Mouse (Mus musculus) retina, adult 2 months (tissue): Measurements from ENCODE around the gene Gstm1.
"Not testable (repeated sequence)": the region's sequence is repeated elsewhere in the genome, so short reads cannot be mapped to it uniquely, and the experiment has no call there.

Experiments
- DNase-seq: peaks from one replicate; pipeline ENCODE4 v3.0.0-alpha.2; 2012; ENCODE audit warnings: low read depth, low spot score

Gene Gstm1

DNA sequence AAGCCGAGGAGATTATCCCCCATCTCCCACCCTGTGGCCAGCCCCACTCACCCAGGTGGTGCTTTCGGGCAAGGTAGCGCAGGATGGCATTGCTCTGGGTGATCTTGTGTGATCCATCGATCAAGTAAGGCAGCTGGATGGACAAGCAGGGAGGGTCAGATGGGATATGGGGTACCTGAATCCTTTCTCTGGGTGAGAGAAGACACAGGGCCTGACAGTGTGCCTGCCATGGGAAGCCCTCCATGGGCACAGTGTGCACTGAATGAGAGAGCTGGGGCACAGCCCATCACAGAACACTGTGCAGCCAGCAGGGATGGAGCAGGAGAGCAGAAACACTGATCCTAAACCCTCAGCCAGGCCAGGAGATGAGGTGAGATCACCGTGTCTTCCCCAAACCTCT lies 1.3 kb downstream of the Gstm1 start:
- not testable (repeated sequence) for DNase-seq

DNA sequence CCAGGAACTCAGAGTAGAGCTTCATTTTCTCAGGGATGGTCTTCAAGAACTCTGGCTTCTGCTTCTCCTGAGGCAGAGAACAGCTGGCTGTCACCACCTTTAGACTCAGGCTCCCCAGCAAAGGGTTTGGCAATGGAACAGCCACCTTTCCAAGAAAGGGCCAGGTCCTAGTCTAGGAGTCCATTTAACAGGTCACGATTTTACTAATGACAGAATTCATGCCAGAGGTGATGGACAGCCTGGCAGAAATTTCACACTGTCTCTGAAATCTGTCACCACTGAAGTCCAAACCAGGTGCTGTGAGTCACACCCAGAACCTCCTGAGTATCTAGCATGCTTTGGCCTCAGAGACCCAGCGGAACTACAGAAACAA lies 2.8 kb downstream of the Gstm1 start:
- DNase-seq = no peak

DNA sequence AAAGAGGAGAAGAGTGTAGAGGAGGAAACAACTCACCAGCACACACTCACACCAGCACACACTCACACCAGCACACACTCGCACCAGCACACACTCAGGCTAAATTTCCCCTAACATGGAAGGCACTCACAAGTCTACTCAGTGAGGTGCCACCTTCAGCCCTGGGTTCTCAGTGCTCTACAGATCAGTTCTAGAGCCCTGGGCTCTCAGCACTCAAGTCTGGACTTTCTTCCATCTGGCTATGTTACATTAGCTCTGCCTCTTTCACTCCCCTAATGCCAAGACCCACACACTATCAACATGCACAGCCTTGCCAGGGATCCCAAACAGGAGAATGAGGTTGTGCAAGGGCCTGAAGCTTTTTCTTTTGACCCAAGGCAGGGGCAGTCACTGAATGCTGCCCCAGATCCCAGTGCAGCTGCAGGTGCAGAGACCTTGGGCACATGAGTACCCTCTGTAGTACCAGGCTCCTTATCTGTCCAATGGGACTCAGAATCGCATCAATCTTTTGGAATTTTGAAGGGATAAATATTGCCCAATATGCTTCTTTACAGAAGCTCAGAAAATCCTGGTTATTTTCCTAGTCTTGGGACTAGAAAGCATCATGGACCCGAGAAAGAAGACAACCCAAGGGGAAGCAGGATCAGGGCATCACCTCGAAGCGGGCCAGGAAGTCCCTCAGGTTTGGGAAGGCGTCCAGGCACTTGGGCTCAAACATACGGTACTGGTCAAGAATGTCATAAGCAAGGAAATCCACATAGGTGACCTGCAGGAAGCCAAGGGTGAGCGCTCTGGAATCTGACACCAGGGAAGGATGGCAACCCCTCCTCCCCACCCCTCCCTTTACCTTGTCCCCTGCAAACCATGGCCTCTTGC lies 3.4 kb downstream of the Gstm1 start:
- DNase-seq = no peak

DNA sequence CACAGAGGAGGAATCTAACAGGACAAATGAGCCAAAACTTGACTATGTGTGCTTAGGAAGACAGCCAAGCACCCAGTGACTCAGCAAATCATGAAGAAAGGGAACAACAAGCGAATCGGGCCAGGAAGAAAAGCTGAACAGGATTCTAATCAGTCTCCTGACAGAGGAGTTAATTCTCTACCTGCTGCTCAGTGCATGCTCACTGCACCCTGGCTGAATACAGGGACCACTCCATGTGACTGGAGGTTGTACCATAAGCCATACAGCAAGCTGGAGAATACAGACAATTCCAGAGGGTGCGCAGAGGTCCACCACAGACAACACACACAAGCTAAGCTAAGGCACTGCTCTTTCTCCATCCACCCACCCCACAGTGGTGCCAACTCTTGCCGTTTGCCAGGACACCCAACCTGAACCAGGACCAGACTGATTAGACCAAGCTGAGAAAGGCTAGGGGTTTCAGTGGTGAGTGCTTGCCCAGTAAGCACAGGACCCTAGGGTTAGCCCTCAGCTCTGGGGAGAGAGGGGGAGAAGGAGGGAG lies 4.4 kb downstream of the Gstm1 start:
- no peak for DNase-seq

DNA sequence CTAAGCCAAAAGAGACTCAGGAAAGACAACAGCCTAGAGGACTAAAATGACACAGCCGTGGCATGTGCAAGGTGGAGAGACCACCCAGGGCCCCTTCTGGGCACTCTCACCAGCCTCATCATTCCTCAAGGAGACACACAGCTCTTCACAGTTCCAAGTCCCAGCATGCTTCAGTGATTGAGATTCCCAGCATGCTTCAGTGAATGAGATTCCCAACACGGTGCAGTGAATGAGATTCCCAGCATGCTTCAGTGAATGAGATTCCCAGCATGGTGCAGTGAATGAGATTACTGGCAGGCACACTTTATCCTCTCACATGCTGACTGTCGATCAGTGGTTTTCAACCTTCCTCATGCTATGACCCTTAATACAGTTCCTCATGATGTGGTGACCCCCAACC lies 6.2 kb downstream of the Gstm1 start:
- no peak for DNase-seq

DNA sequence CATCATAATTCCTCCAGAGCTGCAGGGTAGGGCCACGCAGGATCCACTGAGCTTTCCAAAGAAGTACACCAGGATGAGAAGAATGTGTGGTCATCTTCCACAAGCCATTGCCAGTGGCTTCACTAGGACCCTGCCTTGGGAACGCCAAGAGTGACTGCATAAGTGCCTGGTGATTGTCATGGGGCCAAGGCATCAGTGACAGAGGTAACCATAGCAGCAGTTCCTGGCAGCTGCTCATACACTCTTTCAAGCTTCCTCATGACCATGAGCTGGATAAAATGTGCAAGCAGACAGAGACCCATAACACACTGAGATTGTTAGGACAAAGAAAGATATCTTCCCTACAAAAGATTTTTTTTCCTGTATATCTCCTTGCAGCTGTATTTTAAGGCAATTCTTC lies 7.5 kb downstream of the Gstm1 start:
- DNase-seq = no peak

DNA sequence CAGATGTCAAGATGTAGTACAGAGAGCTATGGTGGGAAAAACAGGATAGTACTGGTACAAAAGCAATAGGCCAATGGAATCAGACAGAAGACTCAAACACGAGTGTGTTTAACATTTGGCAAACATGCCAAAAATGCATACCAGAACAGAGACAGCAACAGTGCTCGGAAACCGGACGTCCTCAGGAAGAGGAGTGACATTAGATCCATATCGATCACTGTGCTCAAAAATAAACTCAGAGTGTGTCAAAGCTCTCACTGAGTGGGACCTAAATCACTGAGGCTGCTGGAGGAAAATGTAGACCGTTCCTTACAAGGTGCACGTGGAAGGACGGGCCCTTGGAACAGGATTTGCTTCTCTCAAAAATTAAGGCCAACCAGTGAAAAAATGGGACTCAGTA lies 15.8 kb downstream of the Gstm1 start:
- no peak for DNase-seq

DNA sequence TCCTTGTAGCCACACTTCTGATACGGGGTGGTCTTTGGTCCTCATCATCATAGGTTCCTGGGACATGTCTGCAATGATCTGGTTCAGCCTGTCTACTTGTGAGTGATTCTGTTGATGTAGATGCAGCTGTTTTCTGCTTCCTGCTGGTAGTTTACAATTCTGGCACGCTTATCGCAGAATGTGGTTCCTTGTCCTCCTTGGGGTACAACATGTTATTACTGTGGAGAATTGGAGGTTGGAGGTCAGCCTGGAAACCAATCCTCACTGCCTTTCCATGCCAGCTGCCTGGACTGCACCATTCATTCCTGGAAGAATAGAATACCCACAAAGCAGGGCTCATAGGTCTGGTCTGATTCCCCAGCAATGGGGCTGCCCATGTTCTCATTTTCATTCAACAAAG lies 18.3 kb downstream of the Gstm1 start:
- DNase-seq = no peak

DNA sequence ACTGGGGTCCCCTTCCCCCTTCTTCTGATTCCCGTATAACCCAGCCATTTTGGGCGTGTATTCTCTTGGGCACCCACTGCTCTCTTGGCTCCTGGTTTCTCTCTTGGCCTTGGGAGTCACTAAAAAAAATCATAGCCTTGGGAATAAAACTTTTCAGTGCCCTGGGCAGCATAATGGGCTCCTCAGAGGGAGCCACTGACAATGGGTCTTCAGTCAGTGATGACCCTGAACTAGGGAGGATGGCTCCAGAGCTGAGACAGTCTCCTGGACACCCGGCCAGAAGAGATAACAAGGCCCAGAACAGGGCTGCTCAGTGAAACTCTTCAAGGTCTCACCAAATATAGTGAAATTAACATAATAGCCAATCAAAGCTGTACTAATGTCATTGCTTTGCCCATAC lies 19.2 kb downstream of the Gstm1 start:
- no peak for DNase-seq

DNA sequence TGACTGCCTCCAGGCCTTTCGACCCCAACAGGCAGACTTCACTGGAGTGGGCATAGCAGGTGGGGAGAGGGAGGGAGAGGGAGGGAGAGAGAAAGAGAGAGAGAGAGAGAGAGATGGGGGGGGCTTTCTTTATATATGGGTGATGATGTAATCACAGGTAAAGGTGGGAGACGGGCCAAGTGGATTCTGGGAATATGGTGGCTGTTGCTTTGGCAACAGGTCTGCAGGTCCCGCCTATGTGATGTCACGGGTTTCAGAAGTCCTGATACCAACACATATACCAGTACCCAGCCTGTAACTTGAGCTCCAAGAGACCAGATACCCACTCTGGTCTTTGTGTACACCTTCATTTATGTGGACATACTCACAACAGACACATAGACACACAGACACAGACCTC lies 21.2 kb downstream of the Gstm1 start:
- DNase-seq = no peak

DNA sequence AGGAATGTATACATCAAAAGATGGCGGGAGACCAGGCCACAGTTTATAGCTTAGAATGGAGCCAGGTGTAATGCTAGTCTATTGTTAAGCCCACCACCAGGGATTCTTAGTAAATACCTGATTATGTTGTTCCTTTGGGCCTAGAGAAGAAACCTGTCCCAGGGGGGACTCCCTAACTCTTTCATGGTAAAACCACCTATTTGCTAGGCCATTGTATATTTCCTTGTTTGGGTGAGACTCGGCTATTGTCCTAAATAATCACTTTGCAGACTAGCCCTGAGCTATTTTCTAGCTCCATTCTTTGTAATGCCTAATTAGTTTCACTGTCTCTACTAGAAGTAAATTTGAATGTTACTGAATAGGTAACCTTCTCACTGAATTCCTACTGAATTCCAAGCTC lies 21.8 kb downstream of the Gstm1 start:
- not testable (repeated sequence) for DNase-seq

DNA sequence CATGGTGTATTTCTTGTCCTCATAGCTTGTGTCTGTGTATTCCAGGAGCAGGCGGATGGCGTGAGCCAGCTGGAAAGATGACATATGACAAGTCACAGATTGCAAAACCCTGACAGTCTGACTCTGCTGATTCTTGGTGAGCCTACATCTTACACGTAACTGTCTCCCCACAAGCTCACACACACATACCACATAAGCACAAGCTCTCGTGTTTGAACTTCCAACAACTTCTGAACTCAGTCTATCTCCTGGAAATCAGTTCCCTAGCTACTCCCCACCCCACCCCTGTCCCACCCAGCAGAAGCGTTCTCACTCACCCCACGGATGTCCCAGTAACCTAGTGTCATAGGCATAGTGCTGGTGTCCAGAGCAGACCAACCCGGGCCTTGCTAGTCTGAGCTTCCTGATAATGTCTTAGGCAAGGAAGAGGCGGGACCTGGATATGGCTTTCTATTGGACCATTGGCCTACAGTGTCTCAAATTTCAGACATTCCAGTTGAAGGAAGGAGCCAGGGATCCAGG lies 31.7 kb downstream of the Gstm1 start, which contains the start of gene Gstm2:
TSS of gene Gstm2 (minus strand) at position 413 of the 522 bp plus-strand sequence.
- no peak for DNase-seq

DNA sequence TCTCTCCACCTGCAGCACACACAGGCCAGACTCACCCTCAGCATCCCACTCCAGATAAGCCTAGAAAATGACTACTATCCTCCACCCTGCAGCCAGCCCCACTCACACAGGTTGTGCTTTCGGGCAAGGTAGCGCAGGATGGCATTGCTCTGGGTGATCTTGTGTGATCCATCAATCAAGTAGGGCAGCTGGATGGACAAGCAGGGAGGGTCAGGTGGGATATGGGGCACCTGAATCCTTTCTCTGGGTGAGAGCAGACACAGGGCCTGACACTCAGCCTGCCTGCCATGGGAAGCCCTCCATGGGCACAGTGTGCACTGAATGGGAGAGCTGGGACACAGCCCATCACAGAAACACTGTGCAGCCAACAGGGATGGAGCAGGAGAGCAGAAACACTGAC lies 32.6 kb downstream of the Gstm1 start:
- DNase-seq = not testable (repeated sequence)

DNA sequence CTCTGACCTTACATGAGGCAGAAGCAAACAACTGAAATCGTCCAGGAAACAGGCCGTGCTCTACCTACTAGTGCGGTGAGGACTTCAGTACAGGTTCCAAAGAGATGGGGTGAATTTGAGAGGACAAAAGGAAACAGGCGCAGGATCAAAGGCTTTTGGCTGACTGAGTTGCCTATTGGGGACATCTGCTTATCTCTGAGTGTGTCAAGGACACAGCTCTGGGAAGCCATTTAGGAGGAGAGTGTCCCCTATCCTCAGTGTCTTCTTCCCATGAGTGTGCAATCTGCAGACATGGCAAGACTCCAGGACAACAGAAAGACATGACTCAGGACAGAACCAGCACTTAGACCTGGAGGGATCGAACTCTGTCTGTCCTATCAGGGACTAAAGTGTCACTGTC lies 33.3 kb downstream of the Gstm1 start:
- DNase-seq = no peak

DNA sequence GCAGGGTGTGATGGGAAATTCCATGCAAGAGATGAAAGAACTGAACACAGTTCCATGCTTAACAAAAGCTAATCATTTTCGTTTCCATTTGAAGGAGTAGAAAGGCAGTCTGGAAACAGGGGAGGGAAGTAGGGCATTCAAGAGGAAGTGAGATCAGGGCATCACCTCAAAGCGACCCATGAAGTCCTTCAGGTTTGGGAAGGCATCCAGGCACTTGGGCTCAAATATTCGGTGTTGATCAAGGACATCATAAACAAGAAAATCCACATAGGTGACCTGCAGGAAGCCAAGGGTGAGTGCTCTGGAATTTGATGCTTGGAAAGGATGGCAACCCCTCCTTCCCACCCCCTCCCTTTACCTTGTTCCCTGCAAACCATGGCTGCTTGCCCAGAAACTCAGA lies 34.0 kb downstream of the Gstm1 start:
- no peak for DNase-seq

DNA sequence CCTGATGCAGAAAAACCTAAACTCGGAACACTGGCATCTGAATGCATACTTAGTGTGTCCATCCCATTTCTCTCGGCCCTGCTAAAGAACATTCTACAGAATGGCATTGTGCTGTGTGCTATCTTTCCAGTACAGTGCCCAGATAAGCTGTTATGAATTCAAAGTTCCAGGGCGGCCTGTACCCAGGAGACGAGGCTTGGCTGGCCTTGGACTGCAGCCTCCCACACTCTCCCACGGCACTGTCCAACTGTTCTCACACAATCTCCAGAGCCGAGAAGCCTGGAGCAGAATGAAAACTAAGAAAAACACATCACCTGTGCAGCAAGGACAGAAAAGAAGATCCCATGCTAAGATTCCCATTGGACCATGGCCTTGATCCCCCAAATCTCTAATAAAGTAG lies 35.0 kb downstream of the Gstm1 start:
- no peak for DNase-seq

DNA sequence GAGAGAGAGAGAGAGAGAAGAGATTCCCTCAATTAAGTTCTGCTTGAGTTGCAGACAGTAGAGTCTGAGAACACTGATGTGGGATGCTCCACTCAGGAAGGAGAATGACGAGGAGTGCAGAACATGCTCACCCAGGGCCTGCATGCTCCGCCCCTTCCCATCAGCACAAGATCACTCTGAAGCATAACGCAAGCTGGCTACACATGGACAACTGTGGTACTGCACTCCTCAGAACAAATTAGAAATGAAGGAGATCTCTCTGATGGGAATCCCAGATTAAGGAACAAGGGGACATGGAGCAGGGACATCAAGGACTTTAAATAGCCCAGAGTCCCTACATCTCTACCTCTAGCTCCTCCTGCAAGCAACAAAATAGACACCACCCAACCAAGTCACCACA lies 36.5 kb downstream of the Gstm1 start:
- no peak for DNase-seq

DNA sequence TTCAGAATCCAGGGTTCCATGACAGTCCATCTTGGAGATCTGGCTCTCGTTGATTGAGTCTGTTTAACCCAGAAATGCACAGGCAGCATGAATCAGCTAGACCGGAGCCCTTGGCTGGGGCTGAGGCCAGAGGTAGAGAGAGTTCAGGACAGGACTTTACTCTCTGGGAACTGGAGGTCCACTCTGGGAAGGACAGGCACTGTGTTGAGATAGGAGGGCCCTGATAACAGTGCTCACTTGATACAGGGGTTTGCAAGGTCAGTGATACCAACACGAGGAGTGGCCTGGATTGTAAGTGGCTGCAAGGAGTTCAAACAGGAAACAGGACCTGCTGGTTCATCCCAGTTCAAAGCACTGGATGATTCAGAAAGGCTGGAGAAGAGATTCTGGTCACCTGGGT lies 40.1 kb downstream of the Gstm1 start:
- no peak for DNase-seq

DNA sequence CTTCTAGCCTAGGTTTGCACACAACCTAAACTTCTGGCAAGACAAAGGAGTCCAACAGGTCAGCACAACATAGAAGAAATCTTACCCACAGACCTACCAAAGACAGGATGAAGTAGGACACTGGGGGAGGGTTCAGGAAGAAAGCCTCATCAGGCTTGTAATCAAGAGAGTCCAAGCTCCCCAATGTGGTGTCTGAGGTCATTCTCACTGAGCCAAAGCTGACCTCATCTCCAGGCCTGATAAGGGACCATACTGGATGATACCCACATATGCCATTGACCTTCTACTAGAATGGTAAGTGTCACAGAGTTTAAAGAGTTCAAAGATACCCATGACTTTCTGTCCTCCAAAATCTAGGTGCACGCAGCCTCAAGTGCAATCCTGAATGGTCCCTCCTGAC lies 43.5 kb downstream of the Gstm1 start:
- no peak for DNase-seq

DNA sequence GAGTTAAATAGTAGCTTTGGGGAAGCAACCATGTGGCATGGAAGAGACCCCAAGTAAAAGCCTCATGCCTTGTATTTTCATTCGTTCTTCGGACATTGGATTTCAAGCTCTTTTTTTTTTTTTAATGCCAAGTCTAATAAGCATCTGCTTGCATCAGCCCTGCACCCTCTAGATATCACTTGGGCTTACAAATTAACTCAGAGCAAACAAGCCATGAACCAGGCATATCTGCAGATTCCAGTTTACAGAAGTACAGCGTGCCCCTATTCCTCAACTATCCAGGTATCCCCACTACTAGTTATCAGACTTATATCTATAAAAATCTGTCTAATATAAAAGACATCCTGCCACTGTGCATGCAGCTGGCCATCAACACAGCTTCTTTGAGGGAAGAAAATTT lies 45.7 kb downstream of the Gstm1 start:
- DNase-seq = no peak

DNA sequence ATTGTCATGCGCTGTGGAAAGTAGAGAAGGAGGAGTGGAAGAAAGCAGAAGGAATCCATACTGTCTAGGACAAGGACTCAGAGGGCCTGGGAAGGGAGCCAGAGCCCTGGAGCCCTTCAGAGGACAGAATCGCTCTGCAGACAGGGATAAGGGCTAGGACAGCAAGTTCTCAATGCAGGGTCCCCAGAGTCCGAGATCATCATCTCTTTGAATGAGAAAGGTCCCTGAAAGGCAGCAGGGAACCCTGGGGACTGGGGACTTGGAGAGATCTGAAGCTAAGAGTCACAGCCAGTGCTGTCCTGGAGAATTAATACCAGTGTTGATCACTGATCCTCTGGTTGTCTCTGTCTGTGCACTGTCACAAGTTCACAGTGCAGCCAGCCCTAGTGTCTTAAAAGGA lies 46.7 kb downstream of the Gstm1 start:
- DNase-seq = not testable (repeated sequence)

DNA sequence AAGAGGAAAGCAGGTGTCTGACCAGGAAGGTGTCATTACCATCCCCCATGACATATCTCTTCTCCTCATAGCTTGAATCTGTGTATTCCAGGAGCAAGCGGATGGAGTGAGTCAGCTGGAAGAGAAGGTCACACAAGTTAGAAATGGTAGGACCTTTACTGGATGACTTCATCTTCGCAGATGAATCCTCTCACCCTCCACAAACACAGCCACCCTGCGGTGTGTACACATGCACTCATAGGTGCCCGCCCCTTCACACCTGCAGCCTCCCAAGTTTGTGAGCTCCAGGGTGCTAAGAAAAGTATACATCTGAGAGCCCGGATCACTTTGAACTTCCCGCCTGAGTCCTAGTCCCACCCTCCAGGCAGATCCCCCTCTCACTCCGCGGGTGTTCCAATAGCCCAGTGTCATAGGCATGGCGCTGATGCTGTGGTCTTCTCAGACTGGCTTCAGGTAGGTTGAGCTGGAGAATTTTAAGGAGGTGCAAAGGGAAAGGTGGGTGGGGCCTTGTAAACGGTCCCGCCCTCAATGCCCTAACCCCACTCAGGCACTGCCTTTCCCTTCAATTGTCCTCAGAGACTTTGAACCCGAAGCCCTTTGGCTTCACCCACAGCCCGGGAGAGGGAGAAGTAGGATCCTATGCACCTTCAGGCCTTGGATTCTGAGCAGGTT lies 48.9 kb downstream of the Gstm1 start, which contains the start of gene Gstm3:
TSS of gene Gstm3 (minus strand) at position 560 of the 672 bp plus-strand sequence.
- no peak for DNase-seq

DNA sequence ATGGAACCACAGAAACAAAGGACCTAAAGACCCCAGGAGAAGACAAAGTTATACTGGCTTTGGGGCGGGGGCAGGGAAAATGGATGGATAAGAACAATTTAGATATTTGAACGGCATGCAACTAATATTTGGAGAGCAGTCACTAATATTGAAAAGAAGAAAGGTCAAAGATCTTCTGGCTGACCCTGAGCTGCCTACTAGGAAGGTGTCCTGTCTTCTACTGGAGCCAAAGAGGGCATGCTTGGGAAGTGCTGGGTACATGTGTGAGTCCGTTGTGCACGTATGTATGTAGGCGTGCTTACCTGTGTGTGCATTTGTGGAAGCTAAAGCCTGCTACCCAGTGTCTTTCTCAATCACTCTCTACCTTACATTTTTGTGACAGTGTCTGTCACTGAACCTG lies 51.1 kb downstream of the Gstm1 start:
- DNase-seq = no peak
